In genomic region chr7:129787011-129787410, GRCm38 (mm10) we compare ENCODE assay signal across 30 mouse cellular contexts.
A peak's percentile ranks its signal among the peaks of the same experiment; 100 is the strongest.
DNase-seq lines count a peak whose midpoint lies in the region; ATAC-seq and TF ChIP-seq lines count a peak whose summit lies in the region.
"Had no signal": no experiment of that assay in that cellular context is flagged by ENCODE, and none has a peak within 500 bp of the region (broad histone marks: within the 10 kb centered on the region; RNA-seq: fewer than 3 reads in every experiment).

No protein-coding gene starts in this region.

- no peak for ATAC-seq in forebrain, embryonic 15.5 days (replicated peaks)
- no peak for ATAC-seq in forebrain, embryonic 11.5 days (replicated peaks; ENCODE audit: low FRiP score)
- no peak for ATAC-seq in midbrain, postnatal 0 days (ENCODE audit: low FRiP score)
- ATAC-seq in midbrain, embryonic 15.5 days (replicated peaks), result no peak
- ATAC-seq: inflammation-experienced regulatory T-cells, adult 6 months; liver, embryonic 12.5 days; liver, postnatal 0 days; lung, postnatal 0 days; midbrain, embryonic 16.5 days had no signal

- no peaks in the 10 kb centered on the region for H3K36me3 ChIP-seq in forebrain, embryonic 15.5 days
- H3K36me3 ChIP-seq in forebrain, embryonic 11.5 days (ENCODE audit: control insufficient read depth, insufficient read depth, low read length), result no peaks in the 10 kb centered on the region
- no peaks in the 10 kb centered on the region for H3K36me3 ChIP-seq in midbrain, postnatal 0 days (ENCODE audit: insufficient read depth, low read length)
- no peaks in the 10 kb centered on the region for H3K36me3 ChIP-seq in midbrain, embryonic 15.5 days (replicated peaks)
- H3K36me3 ChIP-seq: heart, embryonic 10.5 days; heart, embryonic 15.5 days; hindbrain, embryonic 13.5 days; liver, embryonic 12.5 days; neural tube, embryonic 13.5 days had no signal

- no peak for DNase-seq in forebrain, embryonic 11.5 days (ENCODE audit: low spot score)
- DNase-seq in layer of hippocampus, adult 2 months (ENCODE audit: low spot score in 2 of 2), result no peak
- DNase-seq in layer of hippocampus, adult 9-10 months (ENCODE audit: low spot score), result no peak
- DNase-seq in midbrain, postnatal 0 days (ENCODE audit: low spot score), result peak; percentile 54
- no peak for DNase-seq in neural tube, embryonic 10.5 days (ENCODE audit: extremely low spot score, low spot score)
- DNase-seq: adrenal gland, adult 2 months; adrenal gland, postnatal 36 days; B cell, adult 2 months; gastrocnemius, postnatal 14 days; kidney, adult 11 months; kidney, postnatal 25 days; liver, postnatal 0 days; right cerebral cortex, postnatal 4 days; thymus, adult 18-20 months; thymus, postnatal 25 days had no signal

- H3K4me1 ChIP-seq in forebrain, embryonic 15.5 days, result peaks cover 32% of the 10 kb centered on the region
- no peaks in the 10 kb centered on the region for H3K4me1 ChIP-seq in forebrain, embryonic 11.5 days (replicated peaks; ENCODE audit: control insufficient read depth, insufficient read depth, low read length)
- no peaks in the 10 kb centered on the region; the same call in 1 of the 2 replicates for H3K4me1 ChIP-seq in midbrain, postnatal 0 days (ENCODE audit: insufficient read depth, low read length)
- peaks cover 11% of the 10 kb centered on the region for H3K4me1 ChIP-seq in midbrain, embryonic 15.5 days
- H3K4me1 ChIP-seq: liver, embryonic 12.5 days had no signal

- no peaks in the 10 kb centered on the region for H3K9me3 ChIP-seq in forebrain, embryonic 15.5 days
- no peaks in the 10 kb centered on the region for H3K9me3 ChIP-seq in forebrain, embryonic 11.5 days (ENCODE audit: control insufficient read depth, low read length)
- H3K9me3 ChIP-seq in midbrain, postnatal 0 days (ENCODE audit: low read length), result no peaks in the 10 kb centered on the region
- H3K9me3 ChIP-seq in midbrain, embryonic 15.5 days, result no peaks in the 10 kb centered on the region
- H3K9me3 ChIP-seq: heart, embryonic 10.5 days; heart, embryonic 15.5 days; hindbrain, embryonic 13.5 days; liver, embryonic 12.5 days; neural tube, embryonic 13.5 days had no signal

- H3K27ac ChIP-seq in forebrain, embryonic 15.5 days (replicated peaks), result peak overlapping the region; percentile 19; the same call in 1 of the 2 replicates
- H3K27ac ChIP-seq in forebrain, embryonic 11.5 days (ENCODE audit: low read depth, low read length), result no peak overlapping the region
- peak overlapping the region; percentile 62 for H3K27ac ChIP-seq in layer of hippocampus, adult 2 months
- no peak overlapping the region for H3K27ac ChIP-seq in midbrain, postnatal 0 days (ENCODE audit: low read depth, low read length)
- no peak overlapping the region for H3K27ac ChIP-seq in midbrain, embryonic 15.5 days
- H3K27ac ChIP-seq: heart, embryonic 10.5 days; heart, embryonic 15.5 days; hindbrain, embryonic 13.5 days; left cerebral cortex, adult 2 months; liver, embryonic 12.5 days; macrophage; neural tube, embryonic 13.5 days; stomach, postnatal 0 days had no signal

- no peak overlapping the region for H3K9ac ChIP-seq in forebrain, embryonic 15.5 days (replicated peaks)
- no peak overlapping the region for H3K9ac ChIP-seq in forebrain, embryonic 11.5 days (ENCODE audit: low read length)
- H3K9ac ChIP-seq in midbrain, postnatal 0 days (replicated peaks; ENCODE audit: low read length, poor library complexity, severe bottlenecking), result no peak overlapping the region
- no peak overlapping the region for H3K9ac ChIP-seq in midbrain, embryonic 15.5 days
- H3K9ac ChIP-seq: heart, embryonic 15.5 days; hindbrain, embryonic 13.5 days; liver, embryonic 12.5 days; liver, postnatal 0 days; neural tube, embryonic 13.5 days had no signal

- H3K27me3 ChIP-seq in forebrain, embryonic 15.5 days, result no peaks in the 10 kb centered on the region
- H3K27me3 ChIP-seq in forebrain, embryonic 11.5 days (ENCODE audit: control insufficient read depth, insufficient read depth, low read length), result no peaks in the 10 kb centered on the region
- peaks cover 21% of the 10 kb centered on the region for H3K27me3 ChIP-seq in midbrain, postnatal 0 days (ENCODE audit: insufficient read depth, low read length)
- peaks cover 54% of the 10 kb centered on the region for H3K27me3 ChIP-seq in midbrain, embryonic 15.5 days (replicated peaks)
- H3K27me3 ChIP-seq: heart, embryonic 15.5 days; liver, embryonic 12.5 days had no signal

- H3K4me3 ChIP-seq in forebrain, embryonic 15.5 days, result no peak overlapping the region
- H3K4me3 ChIP-seq in forebrain, embryonic 11.5 days (ENCODE audit: low read depth, low read length), result no peak overlapping the region
- H3K4me3 ChIP-seq in layer of hippocampus, adult 2 months, result no peak overlapping the region
- no peak overlapping the region for H3K4me3 ChIP-seq in midbrain, postnatal 0 days (ENCODE audit: low read depth, low read length)
- H3K4me3 ChIP-seq in midbrain, embryonic 15.5 days, result no peak overlapping the region
- H3K4me3 ChIP-seq: erythroblast, embryonic 14.5 days; heart, embryonic 10.5 days; heart, embryonic 15.5 days; hindbrain, embryonic 13.5 days; left cerebral cortex, adult 2 months; liver, embryonic 12.5 days; myocyte; neural tube, embryonic 13.5 days had no signal

- TF ChIP-seq CTCF in layer of hippocampus, adult 2 months (conservative IDR thresholded peaks at IDR 0.05), result no peak
- no peak for TF ChIP-seq CTCF in midbrain, postnatal 0 days (IDR thresholded peaks at IDR 0.05)

- 20% methylated on average over 2 of the region's 2 CpGs for WGBS in forebrain, embryonic 15.5 days
- WGBS in forebrain, embryonic 11.5 days, result 74% methylated on average over 2 of the region's 2 CpGs
- WGBS in midbrain, postnatal 0 days, result 62% methylated on average over 2 of the region's 2 CpGs
- 61% methylated on average over 2 of the region's 2 CpGs for WGBS in midbrain, embryonic 15.5 days

- no peak overlapping the region for H3K4me2 ChIP-seq in forebrain, embryonic 15.5 days (replicated peaks)
- H3K4me2 ChIP-seq in forebrain, embryonic 11.5 days (ENCODE audit: low read depth, low read length, severe bottlenecking), result no peak overlapping the region
- no peak overlapping the region for H3K4me2 ChIP-seq in midbrain, postnatal 0 days (ENCODE audit: low read depth, low read length, poor library complexity, severe bottlenecking)
- H3K4me2 ChIP-seq in midbrain, embryonic 15.5 days, result no peak overlapping the region
- H3K4me2 ChIP-seq: heart, embryonic 15.5 days; hindbrain, embryonic 13.5 days; liver, embryonic 12.5 days; neural tube, embryonic 13.5 days had no signal

Comparison
In these comparisons a context has a peak if more than half of its experiments do, and no peak if none do; other contexts are left out.
1. H3K27ac ChIP-seq: peak in forebrain, embryonic 15.5 days (single experiment) and layer of hippocampus, adult 2 months (single experiment); none in forebrain, embryonic 11.5 days (single experiment), midbrain, postnatal 0 days (single experiment) and midbrain, embryonic 15.5 days (single experiment).